Mouse (Mus musculus): ENCODE data around the gene Armcx4. TPM values are rescaled to one million over a fixed set of nuclear protein-coding genes. Genes with fewer than 3 reads are reported as not detected.
A peak's percentile ranks its signal among the peaks of the same experiment; 100 is the strongest.

Armcx4 gene
- polyA plus RNA-seq, 1 experiment: 15.2 TPM

GRCm38 (mm10) chrX:134675959-134676358 lies 10.4 kb upstream of the Armcx4 start:
- DNase-seq: no peak
- no peak for TF ChIP-seq CTCF (IDR thresholded peaks at IDR 0.05; ENCODE audit: borderline replicate concordance, insufficient read depth, low read depth, low read length)
- TF ChIP-seq POLR2A (IDR thresholded peaks at IDR 0.05; ENCODE audit: borderline replicate concordance, insufficient read depth, low read length): no peak
- H3K4me3 ChIP-seq (replicated peaks; ENCODE audit: insufficient read depth, low read depth, low read length): no peak overlapping the region
- no peak overlapping the region for H3K27ac ChIP-seq (ENCODE audit: insufficient read depth, low read length)
- H3K27me3 ChIP-seq (ENCODE audit: control insufficient read depth, insufficient read depth, low read length): no peaks in the 10 kb centered on the region
- WGBS: 80% methylated on average over 1 of the region's 1 CpGs
- H3K4me1 ChIP-seq (ENCODE audit: control insufficient read depth, insufficient read depth, low read length): no peaks in the 10 kb centered on the region

GRCm38 (mm10) chrX:134684936-134685335 lies 1.4 kb upstream of the Armcx4 start:
- TF ChIP-seq CTCF (IDR thresholded peaks at IDR 0.05; ENCODE audit: borderline replicate concordance, insufficient read depth, low read depth, low read length) (no peak), POLR2A (IDR thresholded peaks at IDR 0.05; ENCODE audit: borderline replicate concordance, insufficient read depth, low read length) (no peak)
- Histone ChIP-seq H3K27me3 (ENCODE audit: control insufficient read depth, insufficient read depth, low read length) (no peaks in the 10 kb centered on the region), H3K4me1 (ENCODE audit: control insufficient read depth, insufficient read depth, low read length) (no peaks in the 10 kb centered on the region; the same call in 1 of the 2 replicates), H3K27ac (ENCODE audit: insufficient read depth, low read length) (no peak overlapping the region), H3K4me3 (replicated peaks; ENCODE audit: insufficient read depth, low read depth, low read length) (no peak overlapping the region)
- 47% methylated on average over 5 of the region's 5 CpGs for WGBS
- no peak for DNase-seq

- peak overlapping the region; percentile 71 for H3K4me3 ChIP-seq (replicated peaks; ENCODE audit: insufficient read depth, low read depth, low read length)
- peaks cover 4% of the 10 kb centered on the region; the same call in 1 of the 2 replicates for H3K4me1 ChIP-seq (ENCODE audit: control insufficient read depth, insufficient read depth, low read length)
- no peaks in the 10 kb centered on the region for H3K27me3 ChIP-seq (ENCODE audit: control insufficient read depth, insufficient read depth, low read length)
- DNase-seq: peak; percentile 50 to 63
- WGBS: 3% methylated on average over 16 of the region's 16 CpGs
- peak overlapping the region; percentile 49 for H3K27ac ChIP-seq (ENCODE audit: insufficient read depth, low read length)
- TF ChIP-seq CTCF (IDR thresholded peaks at IDR 0.05; ENCODE audit: borderline replicate concordance, insufficient read depth, low read depth, low read length) (no peak), POLR2A (IDR thresholded peaks at IDR 0.05; ENCODE audit: borderline replicate concordance, insufficient read depth, low read length) (no peak)
Measured at GRCm38 (mm10) chrX:134686739-134687171, 436 bp downstream of the Armcx4 start.

GRCm38 (mm10) chrX:134689676-134690075 lies 3.4 kb downstream of the Armcx4 start:
- Histone ChIP-seq H3K27ac (ENCODE audit: insufficient read depth, low read length) (no peak overlapping the region), H3K27me3 (ENCODE audit: control insufficient read depth, insufficient read depth, low read length) (no peaks in the 10 kb centered on the region), H3K4me1 (ENCODE audit: control insufficient read depth, insufficient read depth, low read length) (peaks cover 4% of the 10 kb centered on the region; the same call in 1 of the 2 replicates), H3K4me3 (replicated peaks; ENCODE audit: insufficient read depth, low read depth, low read length) (no peak overlapping the region)
- no peak for DNase-seq
- WGBS: 80% methylated on average over 2 of the region's 2 CpGs
- TF ChIP-seq CTCF (IDR thresholded peaks at IDR 0.05; ENCODE audit: borderline replicate concordance, insufficient read depth, low read depth, low read length) (no peak), POLR2A (IDR thresholded peaks at IDR 0.05; ENCODE audit: borderline replicate concordance, insufficient read depth, low read length) (no peak)

GRCm38 (mm10) chrX:134690871-134691539 lies 4.7 kb downstream of the Armcx4 start:
- no peak overlapping the region for H3K27ac ChIP-seq (ENCODE audit: insufficient read depth, low read length)
- H3K4me3 ChIP-seq (replicated peaks; ENCODE audit: insufficient read depth, low read depth, low read length): no peak overlapping the region
- 40% methylated on average over 10 of the region's 10 CpGs for WGBS
- H3K27me3 ChIP-seq (ENCODE audit: control insufficient read depth, insufficient read depth, low read length): no peaks in the 10 kb centered on the region
- TF ChIP-seq CTCF (IDR thresholded peaks at IDR 0.05; ENCODE audit: borderline replicate concordance, insufficient read depth, low read depth, low read length) (no peak), POLR2A (IDR thresholded peaks at IDR 0.05; ENCODE audit: borderline replicate concordance, insufficient read depth, low read length) (no peak)
- H3K4me1 ChIP-seq (ENCODE audit: control insufficient read depth, insufficient read depth, low read length): peaks cover 4% of the 10 kb centered on the region; the same call in 1 of the 2 replicates
- peak; percentile 16 to 18 for DNase-seq

- DNase-seq: peak in 1 of 2 experiments; percentile 11
- Histone ChIP-seq H3K4me1 (ENCODE audit: control insufficient read depth, insufficient read depth, low read length) (peaks cover 4% of the 10 kb centered on the region; the same call in 1 of the 2 replicates), H3K27me3 (ENCODE audit: control insufficient read depth, insufficient read depth, low read length) (no peaks in the 10 kb centered on the region), H3K27ac (ENCODE audit: insufficient read depth, low read length) (no peak overlapping the region), H3K4me3 (replicated peaks; ENCODE audit: insufficient read depth, low read depth, low read length) (no peak overlapping the region)
- no peak for TF ChIP-seq CTCF (IDR thresholded peaks at IDR 0.05; ENCODE audit: borderline replicate concordance, insufficient read depth, low read depth, low read length)
- no peak for TF ChIP-seq POLR2A (IDR thresholded peaks at IDR 0.05; ENCODE audit: borderline replicate concordance, insufficient read depth, low read length)
- 67% methylated on average over 2 of the region's 2 CpGs for WGBS
Measured at GRCm38 (mm10) chrX:134691540-134691935, 5.2 kb downstream of the Armcx4 start.

- Histone ChIP-seq H3K4me3 (replicated peaks; ENCODE audit: insufficient read depth, low read depth, low read length) (no peak overlapping the region), H3K27ac (ENCODE audit: insufficient read depth, low read length) (no peak overlapping the region), H3K4me1 (ENCODE audit: control insufficient read depth, insufficient read depth, low read length) (no peaks in the 10 kb centered on the region), H3K27me3 (ENCODE audit: control insufficient read depth, insufficient read depth, low read length) (no peaks in the 10 kb centered on the region)
- DNase-seq: no peak
- 45% methylated on average over 3 of the region's 3 CpGs for WGBS
- TF ChIP-seq POLR2A (IDR thresholded peaks at IDR 0.05; ENCODE audit: borderline replicate concordance, insufficient read depth, low read length): no peak
Measured at GRCm38 (mm10) chrX:134716863-134717262, 30.5 kb downstream of the Armcx4 start.

GRCm38 (mm10) chrX:134717752-134718308 lies 31.5 kb downstream of the Armcx4 start, which contains the start of gene Armcx1:
Gene Armcx1, plus strand, starts transcription at chrX:134717963.
- H3K27me3 ChIP-seq (ENCODE audit: control insufficient read depth, insufficient read depth, low read length): no peaks in the 10 kb centered on the region
- TF ChIP-seq POLR2A (IDR thresholded peaks at IDR 0.05; ENCODE audit: borderline replicate concordance, insufficient read depth, low read length) (peak; percentile 88), CTCF (IDR thresholded peaks at IDR 0.05; ENCODE audit: borderline replicate concordance, insufficient read depth, low read depth, low read length) (no peak; the same call in 1 of the 2 replicates)
- 6% methylated on average over 16 of the region's 16 CpGs for WGBS
- DNase-seq: peak; percentile 76 to 83
- H3K27ac ChIP-seq (ENCODE audit: insufficient read depth, low read length): peak within 1 kb of the TSS; percentile 64
- peak within 1 kb of the TSS; percentile 90 for H3K4me3 ChIP-seq (replicated peaks; ENCODE audit: insufficient read depth, low read depth, low read length)
- H3K4me1 ChIP-seq (ENCODE audit: control insufficient read depth, insufficient read depth, low read length): no peaks in the 10 kb centered on the region

Measured in cerebellum, adult 2 months (tissue).